In the genomic region with DNA sequence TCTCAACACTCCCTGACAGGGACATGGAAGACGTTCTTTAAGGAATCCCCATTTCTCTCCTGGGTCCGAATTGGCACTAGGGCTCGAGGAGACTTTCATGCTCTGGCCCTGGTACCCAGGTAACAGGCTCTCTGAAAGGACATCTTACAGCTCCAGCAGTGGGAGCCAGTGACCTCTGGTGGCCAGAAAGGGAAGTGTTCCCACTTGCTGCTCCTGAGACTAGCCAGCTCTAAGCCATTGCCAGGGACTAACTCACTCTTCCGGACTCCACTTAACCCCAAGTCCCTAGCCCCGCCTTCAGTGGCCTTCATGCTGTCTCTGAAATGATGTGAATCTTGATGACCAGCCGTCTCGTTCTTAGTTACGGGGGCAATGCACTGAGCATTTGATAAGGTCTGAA, we compare ENCODE assay signal across 8 mouse cellular contexts.
DNase-seq lines count a peak whose midpoint lies in the region; ATAC-seq and TF ChIP-seq lines count a peak whose summit lies in the region.

No protein-coding gene starts in this region.

- TF ChIP-seq CTCF in left cerebral cortex, adult 2 months (IDR thresholded peaks at IDR 0.05), result peak; percentile 100

- peak; percentile 87 for DNase-seq in ZHBTc4 (ENCODE audit: low read depth, low spot score)
- DNase-seq in cerebellum, postnatal 4 days (ENCODE audit: low spot score in 2 of 2), result peak; percentile 90 to 92
- DNase-seq in gastrocnemius, postnatal 10 days, result peak; percentile 88
- peak; percentile 87 for DNase-seq in induced T-regulatory cell, adult 2 months (ENCODE audit: low read depth)
- peak; percentile 84 to 91 for DNase-seq in left cerebral cortex, adult 2 months (ENCODE audit: extremely low spot score in 1 of 2, low spot score in 2 of 2)
- peak; percentile 87 for DNase-seq in right cerebral cortex, postnatal 14 days
- DNase-seq in urinary bladder, postnatal 25 days (ENCODE audit: low spot score), result peak; percentile 83

- H3K27ac ChIP-seq in left cerebral cortex, adult 2 months, result no peak overlapping the region

- no peak overlapping the region for H3K4me3 ChIP-seq in left cerebral cortex, adult 2 months

- intact Hi-C loops in left cerebral cortex, adult 2 months (cut with DNase I), result loop anchor here (1.0 to 5.0 kb wide), 4 partner anchors 53 to 422 kb away; a partner anchor contains a TSS

- peak; percentile 67 for ATAC-seq in megakaryocyte progenitor cell, adult 5-6 weeks (replicated peaks; ENCODE audit: poor library complexity)
